Mouse (Mus musculus): Measurements from ENCODE around the gene Acsl6.

DNA sequence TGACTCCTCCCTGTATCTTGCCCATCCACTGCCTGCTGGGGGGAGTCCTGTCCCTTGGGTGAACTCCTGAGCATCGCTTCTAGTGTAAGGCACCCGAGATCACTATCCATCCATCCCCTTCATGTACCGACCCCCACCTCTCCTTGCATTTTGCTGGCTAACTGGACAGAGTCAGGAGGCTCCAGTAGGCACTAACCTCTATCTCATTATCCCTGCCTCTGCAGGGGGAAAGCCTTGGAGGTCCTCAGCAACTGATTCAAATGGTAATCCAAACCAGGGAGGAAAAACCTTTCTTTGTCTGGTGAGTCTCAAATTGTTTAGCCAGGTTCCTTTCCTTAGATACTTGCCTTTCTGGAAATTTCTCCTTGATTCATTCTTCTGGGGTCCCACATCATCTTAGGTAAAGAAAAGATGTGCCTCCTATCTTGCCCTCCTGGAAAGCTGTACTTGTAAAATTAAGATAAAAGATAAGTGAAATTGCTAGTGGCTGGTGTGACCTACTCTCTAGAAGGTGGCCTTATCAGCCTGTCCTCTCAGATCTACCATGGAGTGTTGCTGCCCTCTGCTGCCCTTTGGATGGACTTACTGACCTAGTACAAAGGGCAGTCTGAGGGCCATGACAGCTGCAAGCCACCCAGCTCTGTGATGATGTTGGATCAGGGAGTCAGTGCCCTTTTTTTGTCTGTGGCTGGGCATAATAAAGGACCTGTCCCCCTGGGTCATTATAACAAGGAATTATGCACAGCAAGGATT, 46.8 kb upstream of the Acsl6 start:
- TF ChIP-seq EP300 (IDR thresholded peaks at IDR 0.05; ENCODE audit: low read depth in 1 of 2, low read length in 2 of 2) (peak; percentile 23 to 32; a peak in 1 of 4 replicates), RCOR1 (IDR thresholded peaks at IDR 0.05; ENCODE audit: low read depth, low read length) (no peak), BHLHE40 (IDR thresholded peaks at IDR 0.05; ENCODE audit: borderline replicate concordance, low read depth, low read length) (no peak), MXI1 (IDR thresholded peaks at IDR 0.05; ENCODE audit: low read depth, low read length) (no peak), POLR2A (IDR thresholded peaks at IDR 0.05; ENCODE audit: control insufficient read depth in 1 of 2, insufficient read depth in 1 of 2, low read depth in 1 of 2, low read length in 2 of 2, poor library complexity in 1 of 2) (no peak), CTCF (IDR thresholded peaks at IDR 0.05 in 2 of 3, conservative IDR thresholded peaks at IDR 0.05 in 1 of 3; ENCODE audit: control insufficient read depth in 1 of 3, insufficient read depth in 1 of 3, low read depth in 2 of 3, low read length in 3 of 3, poor library complexity in 1 of 3, severe bottlenecking in 1 of 3) (peak; percentile 67 to 97 (median 91)), MAX (IDR thresholded peaks at IDR 0.05; ENCODE audit: low read length) (no peak), JUND (IDR thresholded peaks at IDR 0.05; ENCODE audit: low read depth, low read length) (no peak), MAFK (IDR thresholded peaks at IDR 0.05; ENCODE audit: borderline replicate concordance, low read depth, low read length) (no peak), POLR2AphosphoS5 (IDR thresholded peaks at IDR 0.05; ENCODE audit: borderline replicate concordance, low read depth, low read length) (no peak), NRF1 (IDR thresholded peaks at IDR 0.05; ENCODE audit: insufficient read depth, low read depth, low read length, poor library complexity, severe bottlenecking) (no peak), MEF2A (IDR thresholded peaks at IDR 0.05; ENCODE audit: extremely low read depth, insufficient replicate concordance, low read depth, low read length, poor library complexity, severe bottlenecking) (no peak), ZMIZ1 (IDR thresholded peaks at IDR 0.05; ENCODE audit: low read depth, low read length) (no peak)
